Mouse (Mus musculus): Measurements from ENCODE around the gene Vmn1r43.

GRCm38 (mm10) chr6:89883360-89883759, 7.1 kb upstream of the Vmn1r43 start, which contains the start of gene Vmn1r44:
- no peak for TF ChIP-seq CTCF (IDR thresholded peaks at IDR 0.05; ENCODE audit: borderline replicate concordance, extremely low read depth, insufficient read depth, insufficient read length)
- TF ChIP-seq POLR2A (IDR thresholded peaks at IDR 0.05; ENCODE audit: borderline replicate concordance, extremely low read depth, insufficient read depth, insufficient read length, poor library complexity, severe bottlenecking): no peak
